Mouse (Mus musculus) myocyte (in vitro differentiated cells): ENCODE measurements around the gene Msh3.

Source experiments
- CEBPB ChIP-seq: IDR thresholded peaks from 2 replicates; pipeline ENCODE4 v1.6.1; 2011; ENCODE audit warnings: mild to moderate bottlenecking, moderate library complexity; ENCODE audit not compliant: poor library complexity, insufficient read depth, severe bottlenecking
- E2F4 ChIP-seq: IDR thresholded peaks from one replicate; pipeline ENCODE4 v1.6.1; 2011; ENCODE audit warnings: mild to moderate bottlenecking, control low read depth, moderate library complexity; ENCODE audit not compliant: insufficient read depth
- MAX ChIP-seq: IDR thresholded peaks from one replicate; pipeline ENCODE4 v1.6.1; 2011; ENCODE audit warnings: low read depth, mild to moderate bottlenecking, control low read depth
- MYOD1 ChIP-seq, 3 experiments: IDR thresholded peaks; one replicate each; pipeline ENCODE4 v1.6.1; 2011; ENCODE audit warnings: control low read depth in 2 of 3, low read depth in 2 of 3, mild to moderate bottlenecking in 2 of 3, moderate library complexity in 1 of 3; ENCODE audit not compliant: insufficient read length in 2 of 3, control insufficient read depth in 1 of 3
- MYOG ChIP-seq, 3 experiments: IDR thresholded peaks; one replicate each; pipeline ENCODE4 v1.6.1; 2011; ENCODE audit warnings: control low read depth in 2 of 3, low read depth in 2 of 3, mild to moderate bottlenecking in 2 of 3; ENCODE audit not compliant: insufficient read length in 2 of 3, control insufficient read depth in 1 of 3, insufficient read depth in 1 of 3
- POLR2A ChIP-seq: IDR thresholded peaks from one replicate; pipeline ENCODE4 v1.6.1; 2011; ENCODE audit warnings: low read depth, mild to moderate bottlenecking, control low read depth, moderate library complexity; ENCODE audit not compliant: insufficient read length
- POLR2AphosphoS2 ChIP-seq: IDR thresholded peaks from one replicate; pipeline ENCODE4 v1.6.1; 2011; ENCODE audit warnings: low read depth, control low read depth; ENCODE audit not compliant: insufficient read length
- REST ChIP-seq: IDR thresholded peaks from one replicate; pipeline ENCODE4 v1.6.1; 2011; ENCODE audit warnings: mild to moderate bottlenecking, control low read depth, moderate library complexity; ENCODE audit not compliant: insufficient read depth, insufficient read length
- SRF ChIP-seq: IDR thresholded peaks from one replicate; pipeline ENCODE4 v1.6.1; 2011; ENCODE audit warnings: low read depth; ENCODE audit not compliant: control insufficient read depth, insufficient read length
- TCF3 ChIP-seq: IDR thresholded peaks from one replicate; pipeline ENCODE4 v1.6.1; 2011; ENCODE audit warnings: low read depth, control low read depth; ENCODE audit not compliant: insufficient read length
- USF1 ChIP-seq: IDR thresholded peaks from one replicate; pipeline ENCODE4 v1.6.1; 2011; ENCODE audit warnings: low read depth, mild to moderate bottlenecking, control low read depth, moderate library complexity

DNA sequence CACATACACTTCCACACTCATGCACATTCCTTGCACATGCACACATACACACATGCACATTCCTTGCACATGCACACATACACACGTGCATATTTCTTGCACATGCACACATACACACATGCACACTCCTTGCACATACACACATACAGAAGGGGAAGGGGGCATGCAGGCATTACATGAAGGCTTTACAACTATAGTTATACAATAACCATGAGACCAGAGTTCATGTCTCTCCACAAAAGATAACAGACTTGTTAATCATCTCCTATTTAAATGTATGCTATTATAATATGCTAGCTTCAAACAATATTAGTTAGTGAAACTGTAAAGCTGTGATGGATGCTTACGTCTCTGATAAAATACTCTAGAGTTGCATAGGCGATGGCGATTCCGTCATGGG lies 132.0 kb downstream of the Msh3 start:
- TF ChIP-seq USF1 (no peak), POLR2A (no peak), CEBPB (no peak), MAX (no peak), MYOD1 (IDR thresholded peaks at IDR 0.05; ENCODE audit: control insufficient read depth in 1 of 3, insufficient read length in 2 of 3, low read depth in 2 of 3) (no peak), POLR2AphosphoS2 (no peak), MYOG (IDR thresholded peaks at IDR 0.05; ENCODE audit: control insufficient read depth in 1 of 3, insufficient read depth in 1 of 3, insufficient read length in 2 of 3, low read depth in 2 of 3) (no peak), E2F4 (no peak), SRF (no peak), REST (no peak), TCF3 (no peak)
